Mouse (Mus musculus): ENCODE data around the gene Gm20897. TPM values are rescaled to one million over a fixed set of nuclear protein-coding genes. Genes with fewer than 3 reads are reported as not detected.
"Not testable (repeated sequence)": the region's sequence is repeated elsewhere in the genome, so short reads cannot be mapped to it uniquely, and the experiment has no call there.

The Gm20897 gene
- not detected in 2 replicates for polyA plus RNA-seq (2012; rRNA removed)

DNA sequence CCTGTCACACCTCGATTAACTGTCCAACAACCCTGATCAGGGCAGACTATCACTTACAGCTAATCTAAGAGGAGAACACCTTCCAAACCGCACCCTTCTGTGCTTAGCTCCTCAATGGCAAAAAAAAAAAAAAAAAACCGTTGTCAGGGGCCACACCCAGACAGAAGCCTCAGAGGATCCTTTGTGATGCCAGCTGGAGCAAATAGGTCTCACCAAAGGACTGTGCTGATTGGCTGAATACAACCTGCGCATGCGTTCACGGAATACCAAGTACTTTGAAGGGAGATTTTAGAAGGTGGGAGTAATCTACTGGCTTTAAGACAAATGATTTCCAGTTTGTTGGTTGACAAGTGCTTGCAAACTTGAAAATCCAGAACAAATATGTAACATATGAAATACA is at the start of gene Gm20897:
Gene Gm20897, minus strand, starts transcription at position 101 of the 400 bp plus-strand sequence.
- WGBS = 72% methylated on average over 5 of the region's 6 CpGs
- not testable (repeated sequence) for DNase-seq (ENCODE audit: low read depth, low spot score)

Other genes starting within 250 kb of the Gm20897 start
- gene Gm21732, start 73.5 kb upstream of the Gm20897 start, polyA plus RNA-seq (2012; rRNA removed) = not detected in 2 replicates